Mouse (Mus musculus) MEL (cell line): ENCODE data around the gene Uqcr11. TPM values are rescaled to one million over a fixed set of nuclear protein-coding genes. Genes with fewer than 3 reads are reported as not detected.

ENCODE experiments used
- DNase-seq: peaks from one replicate; pipeline ENCODE4 v3.0.0; 2011; ENCODE audit warnings: low read depth, low spot score
- H3K27ac ChIP-seq: 2 replicates; pipeline ENCODE4 v1.5.1; 2012; ENCODE audit warnings: low read depth, mild to moderate bottlenecking, control low read depth, low read length, moderate library complexity; ENCODE audit not compliant: control insufficient read depth
- H3K27me3 ChIP-seq, 2 experiments: fragments of 150-350 bp in 1 of 2; sonication (generic) in 1 of 2; 2 replicates each; pipeline ENCODE4 v1.6.1; 2012; ENCODE audit warnings: low read length in 2 of 2, mild to moderate bottlenecking in 2 of 2, improper control_type of control experiment in 1 of 2, moderate library complexity in 1 of 2; ENCODE audit not compliant: insufficient read depth in 2 of 2, control insufficient read depth in 1 of 2
- H3K36me3 ChIP-seq, 2 experiments: 2 replicates each; pipeline ENCODE4 v1.6.1; 2012 to 2014; ENCODE audit warnings: low read length in 2 of 2, improper control_type of control experiment in 1 of 2, inconsistent platforms in 1 of 2, mild to moderate bottlenecking in 1 of 2; ENCODE audit not compliant: insufficient read depth in 2 of 2, control insufficient read depth in 1 of 2
- H3K4me1 ChIP-seq, 2 experiments: fragments of 150-350 bp in 1 of 2; sonication (generic) in 1 of 2; 2 replicates each; pipeline ENCODE4 v1.6.1; 2012; ENCODE audit warnings: low read length in 2 of 2, improper control_type of control experiment in 1 of 2, mild to moderate bottlenecking in 1 of 2; ENCODE audit not compliant: insufficient read depth in 2 of 2, control insufficient read depth in 1 of 2
- H3K4me3 ChIP-seq, 2 experiments: fragments of 150-350 bp in 1 of 2; sonication (generic) in 1 of 2; 2 replicates each; pipeline ENCODE4 v1.5.1; 2012; ENCODE audit warnings: low read depth in 2 of 2, low read length in 2 of 2, mild to moderate bottlenecking in 2 of 2, moderate library complexity in 2 of 2, control low read depth in 1 of 2, improper control_type of control experiment in 1 of 2; ENCODE audit not compliant: control insufficient read depth in 1 of 2, insufficient read depth in 1 of 2
- H3K79me2 ChIP-seq: 2 replicates; pipeline ENCODE4 v1.6.1; 2012; ENCODE audit warnings: mild to moderate bottlenecking, low read length, moderate library complexity; ENCODE audit not compliant: control insufficient read depth, poor library complexity, insufficient read depth
- H3K9ac ChIP-seq: 2 replicates; pipeline ENCODE4 v1.6.1; 2012; ENCODE audit warnings: low read depth, mild to moderate bottlenecking, control low read depth, low read length, moderate library complexity; ENCODE audit not compliant: control insufficient read depth, poor library complexity, severe bottlenecking
- H3K9me3 ChIP-seq: fragments of 150-350 bp; sonication (generic); replicated peaks from 2 replicates; pipeline ENCODE4 v1.6.1; 2012; ENCODE audit warnings: mild to moderate bottlenecking, low read length, improper control_type of control experiment, moderate library complexity; ENCODE audit not compliant: insufficient read depth
- BHLHE40 ChIP-seq: IDR thresholded peaks from 2 replicates; pipeline ENCODE4 v1.6.1; 2012; ENCODE audit warnings: low read depth, mild to moderate bottlenecking, inconsistent platforms, low read length, improper control_type of control experiment, borderline replicate concordance
- CHD2 ChIP-seq: IDR thresholded peaks from 2 replicates; pipeline ENCODE4 v1.6.1; 2011; ENCODE audit warnings: low read length, improper control_type of control experiment
- CTCF ChIP-seq, 3 experiments: IDR thresholded peaks in 2 of 3; conservative IDR thresholded peaks in 1 of 3; 2 replicates each; pipeline ENCODE4 v1.5.1; 2011 to 2012; ENCODE audit warnings: low read length in 3 of 3, low read depth in 2 of 3, mild to moderate bottlenecking in 2 of 3, improper control_type of control experiment in 1 of 3, inconsistent platforms in 1 of 3, mixed read lengths in 1 of 3, moderate library complexity in 1 of 3; ENCODE audit not compliant: control insufficient read depth in 1 of 3, insufficient read depth in 1 of 3, poor library complexity in 1 of 3, severe bottlenecking in 1 of 3
- E2F4 ChIP-seq: IDR thresholded peaks from 2 replicates; pipeline ENCODE4 v1.6.1; 2011; ENCODE audit warnings: low read depth, low read length, improper control_type of control experiment, borderline replicate concordance
- ELF1 ChIP-seq: IDR thresholded peaks from 2 replicates; pipeline ENCODE4 v1.6.1; 2014; ENCODE audit warnings: low read depth, mild to moderate bottlenecking, inconsistent platforms, low read length, improper control_type of control experiment, moderate library complexity
- EP300 ChIP-seq, 2 experiments: IDR thresholded peaks; 2 replicates each; pipeline ENCODE4 v1.6.1; 2011; ENCODE audit warnings: improper control_type of control experiment in 2 of 2, low read length in 2 of 2, low read depth in 1 of 2, mild to moderate bottlenecking in 1 of 2
- GABPA ChIP-seq: IDR thresholded peaks from 2 replicates; pipeline ENCODE4 v1.6.1; 2012; ENCODE audit warnings: low read depth, mild to moderate bottlenecking, inconsistent platforms, low read length, improper control_type of control experiment, moderate library complexity
- HCFC1 ChIP-seq: IDR thresholded peaks from 2 replicates; pipeline ENCODE4 v1.6.1; 2012; ENCODE audit warnings: low read depth, mild to moderate bottlenecking, inconsistent platforms, low read length, improper control_type of control experiment, moderate library complexity
- JUND ChIP-seq: IDR thresholded peaks from 2 replicates; pipeline ENCODE4 v1.6.1; 2011; ENCODE audit warnings: low read depth, mild to moderate bottlenecking, improper control_type of control experiment, low read length
- KAT2A ChIP-seq: conservative IDR thresholded peaks from 2 replicates; pipeline ENCODE4 v1.6.1; 2012; ENCODE audit warnings: low read depth, low read length, improper control_type of control experiment, inconsistent platforms
- MAFK ChIP-seq: IDR thresholded peaks from 2 replicates; pipeline ENCODE4 v1.6.1; 2011; ENCODE audit warnings: low read depth, mild to moderate bottlenecking, low read length, improper control_type of control experiment, borderline replicate concordance
- MAX ChIP-seq: IDR thresholded peaks from 2 replicates; pipeline ENCODE4 v1.6.1; 2011; ENCODE audit warnings: low read length, improper control_type of control experiment
- MAZ ChIP-seq: IDR thresholded peaks from 2 replicates; pipeline ENCODE4 v1.6.1; 2012; ENCODE audit warnings: low read depth, mild to moderate bottlenecking, inconsistent platforms, low read length, improper control_type of control experiment
- MEF2A ChIP-seq: IDR thresholded peaks from 2 replicates; pipeline ENCODE4 v1.6.1; 2014; ENCODE audit warnings: low read depth, mild to moderate bottlenecking, inconsistent platforms, low read length, improper control_type of control experiment; ENCODE audit not compliant: poor library complexity, insufficient replicate concordance, severe bottlenecking; ENCODE audit errors: extremely low read depth
- MYC ChIP-seq: IDR thresholded peaks from 2 replicates; pipeline ENCODE4 v1.6.1; 2011; ENCODE audit warnings: low read depth, mild to moderate bottlenecking, low read length, improper control_type of control experiment, moderate library complexity
- NELFE ChIP-seq: IDR thresholded peaks from 2 replicates; pipeline ENCODE4 v1.6.1; 2011; ENCODE audit warnings: low read depth, low read length, improper control_type of control experiment
- NRF1 ChIP-seq: IDR thresholded peaks from 2 replicates; pipeline ENCODE4 v1.6.1; 2014; ENCODE audit warnings: low read depth, mild to moderate bottlenecking, inconsistent platforms, low read length, improper control_type of control experiment, moderate library complexity; ENCODE audit not compliant: poor library complexity, insufficient read depth, severe bottlenecking
- POLR2A ChIP-seq, 2 experiments: IDR thresholded peaks; 2 replicates each; pipeline ENCODE4 v1.6.1; 2011 to 2012; ENCODE audit warnings: low read length in 2 of 2, mild to moderate bottlenecking in 2 of 2, control low read depth in 1 of 2, improper control_type of control experiment in 1 of 2, low read depth in 1 of 2, moderate library complexity in 1 of 2; ENCODE audit not compliant: control insufficient read depth in 1 of 2, insufficient read depth in 1 of 2, poor library complexity in 1 of 2
- RAD21 ChIP-seq: IDR thresholded peaks from 2 replicates; pipeline ENCODE4 v1.6.1; 2011; ENCODE audit warnings: mild to moderate bottlenecking, low read depth, low read length, improper control_type of control experiment
- SIN3A ChIP-seq: IDR thresholded peaks from 2 replicates; pipeline ENCODE4 v1.6.1; 2012; ENCODE audit warnings: low read length, improper control_type of control experiment, inconsistent platforms
- SMC3 ChIP-seq: IDR thresholded peaks from 2 replicates; pipeline ENCODE4 v1.6.1; 2011; ENCODE audit warnings: low read depth, low read length, improper control_type of control experiment
- TAL1 ChIP-seq: IDR thresholded peaks from 2 replicates; pipeline ENCODE4 v1.6.1; 2012; ENCODE audit warnings: mild to moderate bottlenecking, inconsistent platforms, low read length, moderate library complexity, mixed read lengths
- TBP ChIP-seq: IDR thresholded peaks from 2 replicates; pipeline ENCODE4 v1.8.0; 2011; ENCODE audit warnings: low read depth, low read length, improper control_type of control experiment
- UBTF ChIP-seq: IDR thresholded peaks from 2 replicates; pipeline ENCODE4 v1.6.1; 2012; ENCODE audit warnings: low read depth, mild to moderate bottlenecking, inconsistent platforms, low read length, improper control_type of control experiment, moderate library complexity, borderline replicate concordance; ENCODE audit not compliant: insufficient read depth
- ZC3H11A ChIP-seq: IDR thresholded peaks from 2 replicates; pipeline ENCODE4 v1.6.1; 2012; ENCODE audit warnings: low read depth, mild to moderate bottlenecking, inconsistent platforms, low read length, improper control_type of control experiment
- ZKSCAN1 ChIP-seq: IDR thresholded peaks from 2 replicates; pipeline ENCODE4 v1.6.1; 2012; ENCODE audit warnings: low read depth, mild to moderate bottlenecking, inconsistent platforms, low read length, improper control_type of control experiment, moderate library complexity
- ZMIZ1 ChIP-seq: IDR thresholded peaks from 2 replicates; pipeline ENCODE4 v1.6.1; 2012; ENCODE audit warnings: low read depth, mild to moderate bottlenecking, inconsistent platforms, low read length, improper control_type of control experiment, moderate library complexity
- ZNF384 ChIP-seq: IDR thresholded peaks from 2 replicates; pipeline ENCODE4 v1.6.1; 2012; ENCODE audit warnings: low read depth, mild to moderate bottlenecking, inconsistent platforms, low read length, improper control_type of control experiment
- polyA plus RNA-seq, 2 experiments: library from polyadenylated mRNA; stranded (reverse) in 1 of 2; unstranded in 1 of 2; fragments of >175 nt in 1 of 2; fragments of >200 nt in 1 of 2; gene quantifications; 2 replicates each; pipeline versions ENCODE4 v1.2.1 to v1.2.4; 2012; ENCODE audit warnings: low replicate concordance in 2 of 2, low read depth in 1 of 2; ENCODE audit not compliant: insufficient read length in 2 of 2, insufficient read depth in 1 of 2, missing spikeins in 1 of 2
- total RNA-seq: library from RNA; depleted of rRNA; stranded (reverse); fragments of 300-350 nt; gene quantifications from 2 replicates; pipeline ENCODE4 v1.2.3, GENCODE M21; 2012

Uqcr11 gene
- total and polyA plus RNA-seq, 3 experiments = 481 to 935 TPM; not detected in 1

- peak overlapping the region; percentile 57 for H3K9ac ChIP-seq
- H3K4me1 ChIP-seq = peaks cover 6 to 34% of the 10 kb centered on the region in 2 experiments; a peak in 3 of 4 replicates
- no peaks in the 10 kb centered on the region for H3K27me3 ChIP-seq
- DNase-seq = no peak
- peak overlapping the region; percentile 69 for H3K27ac ChIP-seq
- H3K79me2 ChIP-seq = peaks cover 25% of the 10 kb centered on the region
- TF ChIP-seq UBTF = no peak
- TF ChIP-seq E2F4 = no peak; the same call in 1 of the 2 replicates
- peak in 2 of 3 experiments; percentile 6 to 11; a peak in 1 of 6 replicates for TF ChIP-seq CTCF (IDR thresholded peaks at IDR 0.05 in 2 of 3, conservative IDR thresholded peaks at IDR 0.05 in 1 of 3; ENCODE audit: control insufficient read depth in 1 of 3, insufficient read depth in 1 of 3, low read depth in 2 of 3, low read length in 3 of 3, poor library complexity in 1 of 3, severe bottlenecking in 1 of 3)
- no peak for TF ChIP-seq RAD21
- TF ChIP-seq SMC3 = no peak
- peak overlapping the region; percentile 5 to 53 for H3K4me3 ChIP-seq
- peaks cover 0 to 27% of the 10 kb centered on the region in 2 experiments; a peak in 2 of 4 replicates for H3K36me3 ChIP-seq
- no peaks in the 10 kb centered on the region for H3K9me3 ChIP-seq
Measured at GRCm38 (mm10) chr10:80434233-80434592, 27.6 kb upstream of the Uqcr11 start.

GRCm38 (mm10) chr10:80433513-80434232 lies 27.0 kb upstream of the Uqcr11 start, which contains the start of gene Tcf3:
Gene Tcf3, minus strand, starts transcription at chr10:80433647.
- H3K36me3 ChIP-seq = peaks cover 0 to 27% of the 10 kb centered on the region in 2 experiments; a peak in 2 of 4 replicates
- H3K9me3 ChIP-seq = no peaks in the 10 kb centered on the region
- H3K27me3 ChIP-seq = no peaks in the 10 kb centered on the region
- peak within 1 kb of the TSS; percentile 100 for H3K27ac ChIP-seq
- H3K79me2 ChIP-seq = peaks cover 25% of the 10 kb centered on the region
- H3K4me1 ChIP-seq = peaks cover 6 to 34% of the 10 kb centered on the region in 2 experiments; a peak in 3 of 4 replicates
- DNase-seq = peak; percentile 99
- H3K9ac ChIP-seq = peak within 1 kb of the TSS; percentile 97
- H3K4me3 ChIP-seq = peak within 1 kb of the TSS; percentile 85 to 96
- TF ChIP-seq RAD21 (no peak), E2F4 (peak; percentile 85; the same call in 1 of the 2 replicates), MAFK (no peak), SIN3A (peak; percentile 97), NELFE (peak; percentile 84), ZKSCAN1 (no peak), CHD2 (peak; percentile 94), ZNF384 (no peak), MAZ (peak; percentile 81; the same call in 1 of the 2 replicates), TAL1 (0 out of 2 replicates have a peak, but pooled peaks have one; percentile 3), ELF1 (no peak; the same call in 1 of the 2 replicates), SMC3 (0 out of 2 replicates have a peak, but pooled peaks have one; percentile 1), TBP (peak; percentile 93), JUND (no peak), ZC3H11A (no peak), MEF2A (no peak), EP300 (IDR thresholded peaks at IDR 0.05; ENCODE audit: low read depth in 1 of 2, low read length in 2 of 2) (no peak; a peak in 2 of 4 replicates), MAX (no peak), GABPA (no peak), KAT2A (peak; percentile 96), POLR2A (IDR thresholded peaks at IDR 0.05; ENCODE audit: control insufficient read depth in 1 of 2, insufficient read depth in 1 of 2, low read depth in 1 of 2, low read length in 2 of 2, poor library complexity in 1 of 2) (peak; percentile 50 to 82), NRF1 (0 out of 2 replicates have a peak, but pooled peaks have one; percentile 36), BHLHE40 (no peak), HCFC1 (peak; percentile 88), ZMIZ1 (peak; percentile 59), MYC (peak; percentile 78), UBTF (no peak)
